Mouse (Mus musculus) naive thymus-derived CD4-positive, alpha-beta T cell, adult 2 months (primary cell): ENCODE data around the gene Cnot3.
"Not testable (repeated sequence)": the region's sequence is repeated elsewhere in the genome, so short reads cannot be mapped to it uniquely, and the experiment has no call there.

Experiments
- DNase-seq: peaks from one replicate; pipeline ENCODE4 v3.0.0-alpha.2; 2011; ENCODE audit warnings: low read depth

The Cnot3 gene

GRCm38 (mm10) chr7:3646641-3647040 is 1.6 kb downstream of the Cnot3 start:
- no peak for DNase-seq

- DNase-seq, result no peak
Measured at GRCm38 (mm10) chr7:3656966-3657365, 11.9 kb downstream of the Cnot3 start.

- DNase-seq, result no peak
Measured at GRCm38 (mm10) chr7:3658578-3658977, 13.5 kb downstream of the Cnot3 start.

- no peak for DNase-seq
Measured at GRCm38 (mm10) chr7:3664524-3665214, 19.6 kb downstream of the Cnot3 start.

GRCm38 (mm10) chr7:3665215-3666114 is 20.4 kb downstream of the Cnot3 start, which contains the start of gene Leng1:
Gene Leng1, minus strand, starts transcription at chr7:3665840.
- peak; percentile 97 for DNase-seq

- DNase-seq, result peak; percentile 21
Measured at GRCm38 (mm10) chr7:3666921-3667391, 21.9 kb downstream of the Cnot3 start.

- peak; percentile 89 for DNase-seq
Measured at GRCm38 (mm10) chr7:3674507-3675227, 29.6 kb downstream of the Cnot3 start.

GRCm38 (mm10) chr7:3675228-3675548 is 30.1 kb downstream of the Cnot3 start:
- DNase-seq, result no peak

- no peak for DNase-seq
Measured at GRCm38 (mm10) chr7:3676371-3676770, 31.3 kb downstream of the Cnot3 start.

- no peak for DNase-seq
Measured at GRCm38 (mm10) chr7:3677342-3677741, 32.3 kb downstream of the Cnot3 start, which contains the start of gene Tmc4. Gene Tmc4, minus strand, starts transcription at chr7:3677553.

- DNase-seq, result no peak
Measured at GRCm38 (mm10) chr7:3683908-3684550, 39.0 kb downstream of the Cnot3 start.

GRCm38 (mm10) chr7:3684698-3685097 is 39.6 kb downstream of the Cnot3 start:
- no peak for DNase-seq

- DNase-seq, result no peak
Measured at GRCm38 (mm10) chr7:3685400-3686187, 40.5 kb downstream of the Cnot3 start.

- peak; percentile 28 for DNase-seq
Measured at GRCm38 (mm10) chr7:3691919-3692318, 46.9 kb downstream of the Cnot3 start.

GRCm38 (mm10) chr7:3692382-3692986 is 47.4 kb downstream of the Cnot3 start, which contains the start of gene Tsen34:
Gene Tsen34, plus strand, starts transcription at chr7:3692863.
- no peak for DNase-seq

GRCm38 (mm10) chr7:3692987-3693808 is 48.1 kb downstream of the Cnot3 start, which contains the start of gene Mboat7:
Gene Mboat7, minus strand, starts transcription at chr7:3693523.
- peak; percentile 99 for DNase-seq

- no peak for DNase-seq
Measured at GRCm38 (mm10) chr7:3693809-3694075, 48.7 kb downstream of the Cnot3 start.

- DNase-seq, result peak; percentile 89
Measured at GRCm38 (mm10) chr7:3694076-3694948, 49.2 kb downstream of the Cnot3 start.

- DNase-seq, result not testable (repeated sequence)
Measured at GRCm38 (mm10) chr7:3694949-3695305, 49.9 kb downstream of the Cnot3 start.
